Mouse (Mus musculus) frontal cortex, adult (tissue): ENCODE measurements around the gene Naa25.
A peak's percentile ranks its signal among the peaks of the same experiment; 100 is the strongest.

Source experiments
- ATAC-seq: cut with Nextera tagmentation; 2 replicates; pipeline ENCODE4 v1.9.2; 2017; ENCODE audit warnings: mild to moderate bottlenecking, moderate library complexity, mixed read lengths; ENCODE audit not compliant: low TSS enrichment

The Naa25 gene

GRCm38 (mm10) chr5:121392667-121393380, 4.9 kb upstream of the Naa25 start:
- no peak for ATAC-seq

DNA sequence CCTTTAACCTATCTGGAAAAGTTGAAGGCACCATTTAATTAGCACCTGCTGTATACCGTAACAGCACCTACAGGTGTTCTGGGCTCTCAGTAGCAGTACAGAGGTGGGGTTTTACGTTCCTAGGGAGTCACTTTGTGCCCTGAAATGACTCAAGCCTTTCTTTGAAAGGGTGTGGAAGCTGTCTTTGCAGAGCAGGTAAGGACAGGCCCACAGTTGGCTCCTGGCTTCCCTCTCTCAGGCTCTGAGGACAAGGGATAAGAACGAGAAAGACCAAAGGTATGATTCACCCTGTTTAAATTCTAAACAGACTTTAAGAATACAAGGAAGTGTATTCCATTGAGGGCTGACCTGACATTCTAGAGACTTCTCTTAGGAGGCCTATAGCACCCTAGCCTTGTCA, 4.3 kb upstream of the Naa25 start:
- no peak for ATAC-seq

DNA sequence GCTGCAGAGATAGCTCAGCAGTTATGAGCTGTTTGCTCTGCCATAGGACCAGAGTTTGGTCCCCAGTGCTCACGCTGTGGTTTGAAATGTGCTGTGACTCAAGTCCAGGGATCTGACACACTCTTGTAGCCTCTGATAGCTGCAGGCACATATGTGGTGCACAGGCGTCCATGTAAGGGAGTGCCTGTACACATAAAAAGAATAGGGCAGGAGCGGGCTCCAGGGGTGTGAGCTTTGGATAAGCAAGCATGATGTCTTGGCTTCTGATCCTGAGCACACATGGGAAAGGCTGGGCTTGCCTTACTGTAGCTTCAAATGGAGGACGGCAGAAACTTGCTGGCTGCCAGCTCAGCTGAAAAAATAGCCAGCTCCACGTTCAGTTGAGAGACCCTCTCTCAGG, 2.1 kb upstream of the Naa25 start:
- no peak for ATAC-seq

DNA sequence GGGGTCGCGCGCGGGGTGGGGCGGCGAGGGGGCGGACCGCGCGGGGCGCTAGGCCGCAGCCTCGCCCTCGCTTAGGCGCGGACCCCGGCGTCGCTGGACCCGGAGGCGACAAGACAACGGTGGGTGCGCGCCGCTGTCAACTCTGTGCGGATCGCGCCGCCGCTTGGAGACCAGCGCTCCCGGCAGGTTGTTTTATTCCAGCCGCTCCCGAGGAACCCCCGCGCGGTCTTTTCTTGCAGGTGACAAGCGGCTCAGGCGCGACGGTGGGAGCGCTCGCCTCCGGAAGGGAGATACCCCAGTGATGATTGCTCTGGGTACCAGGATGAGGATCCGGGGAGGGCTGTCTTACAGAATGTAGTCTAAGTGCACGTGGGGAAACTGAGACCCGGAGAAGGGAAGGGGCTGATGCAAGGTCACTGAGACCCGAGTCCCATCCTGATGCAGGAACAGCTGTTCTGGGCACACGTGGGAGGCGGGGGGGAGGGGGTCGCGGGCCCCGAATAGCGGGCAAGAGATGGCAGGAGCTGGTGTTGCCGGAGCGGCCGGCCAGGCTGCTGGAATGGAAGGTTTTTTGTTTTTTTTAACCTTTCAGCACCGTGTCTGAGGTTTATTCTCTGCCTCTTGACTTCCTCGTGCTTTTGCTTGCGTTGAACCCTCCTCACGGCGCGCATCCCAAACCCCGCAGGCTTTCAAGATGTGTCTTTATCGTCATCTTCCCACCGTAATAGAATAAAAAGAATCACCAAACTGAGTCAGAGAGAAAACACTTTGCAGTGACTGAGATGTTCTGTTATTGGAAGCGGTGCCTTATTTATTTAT, 619 bp downstream of the Naa25 start:
- peak; percentile 42; the same call in 1 of the 2 replicates for ATAC-seq

DNA sequence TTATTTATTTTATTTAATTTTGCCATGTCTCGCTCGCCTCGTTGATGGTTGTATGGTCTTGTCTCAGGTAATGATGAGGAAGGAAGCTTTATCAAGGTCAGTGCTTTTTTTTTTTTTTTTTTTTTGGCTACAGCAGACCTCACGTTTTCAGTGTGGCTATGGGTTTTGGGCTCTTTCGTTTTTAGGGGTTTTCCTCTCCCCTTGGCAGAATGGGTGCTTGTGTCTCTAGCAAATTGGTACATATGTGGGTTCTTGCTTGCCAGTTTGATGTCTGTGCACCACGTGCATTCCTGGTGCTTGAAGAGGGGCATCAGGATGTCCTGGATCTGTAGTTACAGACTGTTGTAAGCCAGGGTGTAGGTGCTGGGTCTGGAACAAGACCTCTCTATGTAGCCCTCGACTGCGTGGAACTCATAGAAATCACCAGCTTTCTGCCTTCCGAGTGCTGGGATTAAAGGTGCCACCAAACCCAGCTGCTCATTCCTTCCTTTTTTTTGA, 1.3 kb downstream of the Naa25 start:
- ATAC-seq, result no peak

GRCm38 (mm10) chr5:121399540-121399939, 1.8 kb downstream of the Naa25 start:
- ATAC-seq, result no peak

GRCm38 (mm10) chr5:121400064-121400463, 2.3 kb downstream of the Naa25 start:
- no peak for ATAC-seq

GRCm38 (mm10) chr5:121400849-121401248, 3.1 kb downstream of the Naa25 start:
- ATAC-seq, result no peak

- ATAC-seq, result no peak
Measured at GRCm38 (mm10) chr5:121407856-121408255, 10.1 kb downstream of the Naa25 start.

GRCm38 (mm10) chr5:121410975-121411374, 13.2 kb downstream of the Naa25 start:
- ATAC-seq, result no peak

DNA sequence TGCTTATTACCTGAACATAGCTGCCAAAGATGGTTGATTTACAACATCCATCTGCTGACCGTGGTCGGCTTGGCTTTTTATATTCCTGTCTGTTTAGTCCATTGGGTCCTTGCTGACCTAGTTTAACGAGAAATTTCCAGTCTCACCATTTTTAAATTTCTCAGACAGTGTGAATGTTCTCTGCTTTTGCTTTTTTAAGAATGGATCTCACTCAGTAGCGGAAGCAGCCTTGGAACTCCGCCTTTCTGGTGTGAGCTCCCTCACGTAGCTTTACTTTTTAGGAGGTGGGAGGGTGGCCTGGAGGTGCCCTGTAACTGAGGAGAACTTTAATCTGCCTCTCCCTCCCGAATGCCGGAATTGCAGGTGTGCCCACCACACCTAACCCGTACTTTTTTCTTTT, 23.0 kb downstream of the Naa25 start:
- ATAC-seq, result peak; percentile 66; the same call in 1 of the 2 replicates

GRCm38 (mm10) chr5:121422787-121423186, 25.1 kb downstream of the Naa25 start:
- peak; percentile 64; the same call in 1 of the 2 replicates for ATAC-seq

GRCm38 (mm10) chr5:121423297-121423696, 25.6 kb downstream of the Naa25 start:
- no peak for ATAC-seq

GRCm38 (mm10) chr5:121428954-121429353, 31.2 kb downstream of the Naa25 start:
- peak; percentile 83; the same call in 1 of the 2 replicates for ATAC-seq

DNA sequence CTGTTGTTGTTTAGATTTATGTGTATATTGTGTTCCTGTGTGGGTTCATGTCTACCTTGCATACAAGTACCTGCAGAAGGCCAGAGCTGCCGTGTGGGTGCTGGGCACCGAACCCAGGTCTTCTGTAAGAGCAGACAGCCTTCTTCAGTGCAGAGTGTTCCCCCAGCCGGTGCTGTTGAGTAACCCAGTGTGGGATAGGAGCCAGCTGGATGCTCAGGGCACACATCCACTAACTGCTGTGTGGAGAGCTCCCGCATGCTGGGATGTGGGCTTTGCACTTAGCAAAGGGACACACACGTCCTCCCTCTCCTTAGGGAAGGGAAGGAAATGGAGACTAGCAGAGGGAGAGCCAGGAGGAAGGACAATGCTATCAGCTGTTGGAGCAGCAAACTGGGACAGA, 40.4 kb downstream of the Naa25 start:
- peak; percentile 78; the same call in 1 of the 2 replicates for ATAC-seq

GRCm38 (mm10) chr5:121438756-121439155, 41.0 kb downstream of the Naa25 start:
- no peak for ATAC-seq

DNA sequence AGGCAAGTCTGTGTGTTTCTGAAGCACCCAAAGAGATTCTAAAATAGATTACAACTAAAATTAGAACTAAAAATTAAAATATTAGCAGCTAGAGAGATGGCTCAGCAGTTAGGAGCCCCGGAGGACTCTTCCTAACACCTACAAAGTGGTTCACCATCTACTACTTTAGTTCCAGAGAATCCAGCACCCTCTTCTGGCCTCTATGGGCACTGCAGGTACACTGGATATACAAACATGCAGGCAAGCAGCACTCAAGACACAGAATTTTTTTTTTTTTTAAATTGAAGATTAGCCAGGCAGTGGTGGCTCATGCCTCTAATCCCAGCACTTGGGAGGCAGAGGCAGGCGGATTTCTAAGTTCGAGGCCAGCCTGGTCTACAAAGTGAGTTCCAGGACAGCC, 45.8 kb downstream of the Naa25 start:
- no peak for ATAC-seq

GRCm38 (mm10) chr5:121444870-121445269, 47.1 kb downstream of the Naa25 start:
- ATAC-seq, result no peak

DNA sequence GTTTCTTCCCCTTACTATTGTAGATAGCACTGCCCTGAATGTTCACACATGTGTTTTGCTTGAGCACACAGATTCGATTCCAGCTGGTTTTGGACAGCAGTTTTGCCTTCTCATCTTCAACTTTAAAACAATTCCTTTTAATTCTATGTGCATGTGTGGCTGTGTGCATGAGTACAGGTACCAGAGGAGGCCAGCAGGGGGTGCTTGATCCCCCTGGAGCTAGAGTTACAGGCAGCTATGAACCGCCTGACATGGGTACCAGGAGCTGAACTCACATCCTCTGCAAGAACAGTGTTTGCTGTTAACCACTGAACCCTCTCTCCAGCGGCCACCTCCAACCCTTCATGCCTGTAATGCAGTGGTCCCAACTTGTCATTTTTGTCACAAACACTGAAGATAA, 50.7 kb downstream of the Naa25 start:
- no peak for ATAC-seq

DNA sequence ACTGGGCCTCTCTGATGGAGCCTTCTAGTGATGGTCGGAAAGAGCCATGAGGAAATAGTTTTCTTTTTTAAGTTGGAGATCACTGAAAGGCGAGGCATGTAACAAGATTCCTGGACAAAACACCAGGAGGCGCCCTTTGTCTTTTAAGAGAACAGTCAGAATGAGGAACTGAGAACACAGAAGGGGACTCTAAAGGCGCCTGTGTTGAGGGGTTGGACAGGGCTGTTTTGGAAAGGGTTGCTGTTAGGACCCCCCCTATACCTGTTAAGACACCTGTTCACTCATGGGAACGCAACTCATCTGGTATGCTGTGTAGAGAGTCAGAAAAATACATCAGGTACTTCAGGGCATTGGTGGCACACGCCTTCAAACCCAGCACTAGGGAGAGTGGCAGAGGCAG, 52.2 kb downstream of the Naa25 start:
- ATAC-seq, result no peak

- ATAC-seq, result no peak
Measured at GRCm38 (mm10) chr5:121450476-121450875, 52.7 kb downstream of the Naa25 start.

GRCm38 (mm10) chr5:121451203-121451602, 53.5 kb downstream of the Naa25 start:
- ATAC-seq, result no peak

- 0 out of 2 replicates have a peak, but pooled peaks have one; percentile 14 for ATAC-seq
Measured at GRCm38 (mm10) chr5:121451644-121452025, 53.9 kb downstream of the Naa25 start, which contains the start of gene Tmem116. Gene Tmem116, plus strand, starts transcription at chr5:121451893.
